Mouse (Mus musculus) kidney, postnatal 36 days (tissue): ENCODE measurements around the gene Cenpt.
"Not testable (repeated sequence)": the region's sequence is repeated elsewhere in the genome, so short reads cannot be mapped to it uniquely, and the experiment has no call there.

Source experiments
- DNase-seq, 2 experiments: peaks; one replicate each; pipeline ENCODE4 v3.0.0; 2021 to 2022; ENCODE audit warnings: mixed read lengths in 2 of 2

The Cenpt gene

GRCm38 (mm10) chr8:105854303-105854702 is 1.2 kb upstream of the Cenpt start:
- DNase-seq: no peak

- no peak for DNase-seq
Measured at GRCm38 (mm10) chr8:105852146-105852729, 840 bp downstream of the Cenpt start.

GRCm38 (mm10) chr8:105851651-105852143 is 1.4 kb downstream of the Cenpt start:
- DNase-seq: peak; percentile 92 to 94

DNA sequence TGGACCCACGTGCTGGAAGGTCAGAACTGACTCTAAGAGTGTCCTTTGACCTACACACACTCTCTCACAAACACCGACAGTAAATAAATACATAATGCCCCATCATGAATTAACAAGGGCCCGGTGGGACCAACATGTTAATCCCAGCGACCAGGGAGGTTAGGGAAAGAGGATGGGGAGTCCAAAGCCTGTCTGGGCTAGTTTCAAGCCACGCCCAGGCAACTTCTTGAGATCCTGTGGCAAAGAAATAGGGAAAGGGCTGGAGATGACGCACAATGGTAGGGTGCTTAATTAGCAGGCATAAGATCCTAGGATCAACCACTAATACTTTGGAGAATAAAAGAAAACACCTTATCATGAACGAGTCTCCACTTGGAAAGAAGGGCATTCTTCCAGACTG is 2.5 kb downstream of the Cenpt start:
- no peak for DNase-seq

GRCm38 (mm10) chr8:105850014-105850413 is 3.1 kb downstream of the Cenpt start:
- no peak for DNase-seq

- no peak for DNase-seq
Measured at GRCm38 (mm10) chr8:105846678-105847077, 6.4 kb downstream of the Cenpt start.

DNA sequence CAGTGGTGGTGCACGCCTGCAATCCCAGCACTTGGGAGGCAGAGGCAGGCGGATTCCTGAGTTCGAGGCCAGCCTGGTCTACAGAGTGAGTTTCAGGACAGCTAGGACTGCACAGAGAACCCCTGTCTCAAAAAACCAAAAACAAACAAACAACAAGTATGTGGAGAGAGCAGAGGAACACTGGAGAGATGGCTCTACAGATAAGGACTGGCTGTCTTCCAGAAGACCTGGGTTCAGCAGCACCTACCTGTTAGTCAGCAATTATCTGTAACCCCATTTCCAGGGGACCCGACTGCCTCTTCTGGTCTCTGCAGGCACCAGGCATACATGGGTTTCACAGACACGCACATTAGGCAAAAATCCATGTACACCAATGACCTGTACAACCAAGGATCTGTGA is 13.9 kb downstream of the Cenpt start:
- no peak for DNase-seq

DNA sequence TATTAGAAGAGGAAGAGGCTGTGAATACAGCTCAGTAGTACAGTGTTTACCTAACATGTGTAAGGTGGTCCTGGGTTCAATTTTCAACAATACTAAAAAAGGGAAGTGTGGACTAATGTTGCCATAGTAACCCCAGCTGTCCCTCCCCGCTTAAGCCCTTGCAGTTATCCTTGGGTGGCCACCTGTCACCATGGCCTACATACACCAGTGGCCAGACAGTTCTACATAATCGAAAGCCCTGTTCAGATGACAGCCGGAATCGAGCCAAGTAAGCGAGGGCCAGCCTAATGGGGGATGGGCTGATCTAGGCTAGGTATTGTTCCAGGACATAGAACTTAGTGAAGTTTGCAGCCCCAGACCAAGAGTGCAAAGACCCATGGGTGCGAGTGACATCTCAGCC is 16.1 kb downstream of the Cenpt start:
- no peak for DNase-seq

DNA sequence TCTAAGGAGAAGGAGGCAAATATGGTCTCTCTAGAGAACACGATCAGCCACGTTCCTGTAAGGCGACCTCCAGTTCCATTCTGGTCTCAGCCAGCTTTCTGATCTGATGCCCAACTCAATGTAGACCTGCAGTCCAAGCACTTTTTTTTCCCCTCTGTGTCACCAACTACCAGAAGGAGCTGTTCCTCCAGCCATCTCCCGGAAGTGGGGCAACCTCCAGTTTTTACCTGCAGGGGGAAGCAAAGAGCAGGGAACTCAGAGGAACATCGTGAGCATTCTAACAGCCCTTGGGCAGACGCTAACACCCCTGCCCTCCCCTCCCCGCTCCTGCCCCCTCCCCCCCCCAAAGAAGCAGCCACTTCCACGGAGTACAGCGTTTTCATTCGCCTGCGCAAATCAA is 17.8 kb downstream of the Cenpt start:
- peak; percentile 81 to 90 for DNase-seq

DNA sequence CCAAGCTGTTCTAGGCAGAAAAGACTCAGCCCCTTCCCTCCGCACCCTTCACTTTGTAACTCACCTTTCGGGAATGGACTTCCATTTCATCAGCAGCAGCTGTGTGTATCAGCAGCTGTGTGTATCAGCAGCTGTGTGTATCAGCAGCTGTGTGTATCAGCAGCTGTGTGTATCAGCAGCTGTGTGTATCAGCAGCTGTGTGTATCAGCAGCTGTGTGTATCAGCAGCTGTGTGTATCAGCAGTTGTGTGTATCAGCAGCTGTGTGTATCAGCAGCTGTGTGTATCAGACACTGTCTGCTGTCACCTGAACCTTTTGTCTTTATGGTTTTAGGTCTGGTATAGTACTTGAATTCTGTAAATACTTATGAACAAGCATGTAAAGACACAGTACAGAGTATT is 19.3 kb downstream of the Cenpt start:
- not testable (repeated sequence) for DNase-seq

DNA sequence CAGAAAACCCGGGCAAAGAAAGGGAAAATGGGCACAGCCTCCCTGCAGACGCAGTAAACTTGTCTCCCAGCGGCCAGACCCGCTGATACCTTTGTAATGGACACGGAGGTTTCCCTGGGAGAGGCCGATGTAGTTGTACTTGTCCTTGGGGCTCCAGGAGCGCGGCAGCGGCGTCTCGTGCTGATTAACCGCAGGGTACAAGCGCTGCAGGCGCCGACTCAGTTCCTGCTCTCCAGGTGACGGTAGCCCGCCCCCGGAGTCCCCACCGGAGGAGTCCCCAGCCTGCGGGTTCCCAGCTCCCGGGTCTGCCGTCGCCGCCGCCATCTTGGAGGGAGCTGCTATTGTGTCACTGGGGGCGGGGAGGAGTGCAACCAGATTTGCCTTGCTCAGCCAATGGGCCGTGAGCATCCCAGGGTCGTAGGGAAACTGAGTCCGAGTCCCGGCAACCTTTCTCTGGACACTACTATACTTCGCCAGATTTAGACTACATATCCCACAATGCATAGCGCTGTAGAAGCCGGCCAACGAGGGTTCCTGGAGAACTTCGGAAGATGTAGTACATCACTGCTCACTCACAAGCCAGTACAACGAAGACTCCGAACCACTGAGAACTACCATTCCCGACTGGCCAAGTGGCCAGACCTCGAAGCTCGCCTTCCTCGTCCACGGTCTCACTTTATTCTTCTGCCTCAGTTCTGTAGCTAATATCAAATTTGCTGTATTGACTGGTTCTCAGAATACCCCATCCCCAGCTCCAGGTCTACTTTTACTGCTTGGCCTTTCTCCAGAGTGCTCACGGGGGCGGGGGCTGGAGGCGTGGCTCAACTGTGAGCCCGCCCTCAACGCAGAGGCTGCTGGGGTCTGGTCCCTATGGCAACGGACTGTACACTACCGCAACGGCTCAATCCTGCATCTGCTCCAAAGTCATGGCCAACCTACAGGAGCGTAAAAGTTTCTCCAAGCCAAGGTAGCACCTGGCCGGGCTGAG is 25.9 kb downstream of the Cenpt start, which contains the start of the genes Ranbp10 and Tsnaxip1:
Ranbp10 (minus strand) TSS at position 490 of the 988 bp plus-strand sequence.
Tsnaxip1 (plus strand) TSS at position 871 of the 988 bp plus-strand sequence.
- peak; percentile 97 to 99 for DNase-seq

DNA sequence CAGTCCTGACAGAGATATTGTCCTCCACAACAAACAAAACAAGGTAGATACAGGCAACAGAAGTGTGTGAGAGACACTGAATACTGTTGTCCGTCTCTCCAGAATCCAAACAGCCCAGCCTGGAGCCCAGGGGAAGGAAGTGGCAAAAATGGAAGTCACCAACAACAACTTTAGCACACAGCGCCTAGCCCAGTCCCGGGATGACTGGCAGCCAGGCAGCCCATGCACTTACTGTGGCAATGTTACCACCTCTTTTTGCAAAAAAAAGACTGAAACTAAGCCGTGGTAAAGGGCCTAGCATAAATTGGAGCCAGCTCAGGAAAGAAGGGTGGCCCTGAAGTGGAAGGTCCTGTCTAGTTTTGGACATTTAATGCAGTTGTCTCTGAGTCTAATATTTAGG is 26.7 kb downstream of the Cenpt start:
- DNase-seq: peak in 1 of 2 experiments; percentile 35

- no peak for DNase-seq
Measured at GRCm38 (mm10) chr8:105825506-105825905, 27.6 kb downstream of the Cenpt start.

DNA sequence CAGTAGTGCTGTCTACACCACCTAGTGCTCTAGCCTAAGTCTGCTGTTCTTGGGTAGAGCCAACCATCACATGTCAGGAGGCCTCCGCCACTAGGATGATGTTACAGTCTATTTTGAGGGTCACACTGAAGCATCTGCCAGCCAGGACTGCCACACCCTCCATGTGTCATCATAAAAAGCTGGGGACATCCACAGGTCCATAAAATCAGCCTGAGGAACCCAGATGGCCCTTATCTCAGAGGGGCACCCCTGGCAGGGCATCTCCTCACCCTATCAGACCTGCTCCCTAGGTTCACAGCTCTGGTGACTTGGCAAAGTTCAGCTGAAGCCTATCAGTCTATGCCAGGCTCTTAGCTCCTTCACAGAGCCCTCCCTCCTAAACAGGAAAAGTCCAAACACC is 32.2 kb downstream of the Cenpt start:
- DNase-seq: no peak

GRCm38 (mm10) chr8:105819659-105820058 is 33.4 kb downstream of the Cenpt start:
- no peak for DNase-seq

DNA sequence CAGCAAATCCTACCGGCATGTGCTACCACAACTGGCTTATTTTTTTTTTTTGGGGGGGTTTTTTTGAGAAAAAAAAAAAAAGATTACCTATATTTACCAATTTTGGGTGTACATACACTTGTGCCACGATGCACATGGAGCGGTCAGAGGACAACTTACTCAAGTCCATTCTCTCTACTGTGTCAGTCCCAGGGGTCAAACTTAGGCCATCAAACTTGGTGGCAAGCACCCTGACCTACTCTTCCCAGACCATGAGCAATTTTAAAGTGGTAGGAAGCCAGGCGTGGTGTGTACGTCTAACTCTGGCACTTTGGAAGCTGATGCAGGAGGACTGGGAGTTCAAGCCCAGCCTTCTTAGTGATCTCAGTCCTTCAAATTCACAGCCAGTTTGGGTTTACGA is 39.8 kb downstream of the Cenpt start:
- no peak for DNase-seq

DNA sequence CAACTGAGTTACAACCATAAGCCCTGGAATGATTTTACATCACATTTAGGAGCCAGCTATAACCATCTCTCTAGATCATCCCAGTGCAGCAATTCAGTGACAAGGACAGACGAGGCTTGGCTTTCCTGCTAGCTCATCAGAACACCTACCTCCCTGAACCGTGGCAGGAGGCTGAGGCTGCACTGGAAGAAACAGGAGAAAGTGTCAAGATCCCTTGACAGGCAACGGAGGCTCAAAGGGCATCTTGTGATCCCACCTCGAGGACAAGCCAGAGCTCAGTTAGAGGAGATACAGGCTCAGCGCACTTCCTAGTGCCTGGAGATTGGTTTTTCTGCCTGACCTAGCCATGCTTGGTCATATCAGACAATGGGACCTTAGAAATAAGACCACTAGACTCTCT is 40.6 kb downstream of the Cenpt start:
- peak; percentile 42 to 44 for DNase-seq

DNA sequence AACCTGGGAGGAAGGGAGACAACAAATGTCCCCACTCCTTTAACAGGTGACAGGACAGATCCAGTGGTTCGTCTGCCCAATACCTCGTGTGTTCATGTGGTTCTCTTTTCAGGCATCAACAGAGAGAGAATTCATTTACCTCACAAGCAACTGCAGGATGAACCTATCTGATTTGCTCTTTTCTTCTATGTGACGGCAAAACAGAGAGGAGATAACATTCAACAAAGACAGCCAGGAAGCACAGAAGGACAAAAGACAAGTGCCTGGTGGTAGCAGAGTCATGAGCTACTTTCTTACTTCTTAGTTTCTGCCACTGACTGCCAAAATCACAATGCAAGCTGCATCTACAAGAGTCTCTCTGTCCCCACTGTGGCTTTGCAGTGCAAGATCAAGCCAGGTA is 41.5 kb downstream of the Cenpt start:
- DNase-seq: no peak

DNA sequence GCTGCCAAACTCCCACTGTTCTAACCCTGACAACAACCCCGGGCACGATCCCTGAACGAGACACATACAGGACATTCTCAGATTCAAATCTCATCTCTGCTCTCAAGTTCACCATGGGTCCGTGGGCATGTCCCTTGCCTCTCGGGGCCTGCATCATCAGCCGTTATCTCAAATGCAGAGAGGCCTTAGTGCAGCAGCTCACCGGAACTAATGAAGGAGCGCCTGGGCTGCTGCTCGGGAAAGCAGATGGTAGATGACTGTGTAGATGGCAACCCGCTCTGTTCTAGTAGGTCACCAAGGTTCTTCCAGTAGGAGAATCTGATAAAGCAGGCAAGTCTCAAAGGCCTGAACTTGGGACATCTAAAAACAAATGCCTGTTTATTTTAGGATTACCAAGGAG is 42.0 kb downstream of the Cenpt start:
- DNase-seq: no peak

- no peak for DNase-seq
Measured at GRCm38 (mm10) chr8:105810245-105810786, 42.8 kb downstream of the Cenpt start.

- DNase-seq: peak; percentile 52 to 73
Measured at GRCm38 (mm10) chr8:105808480-105808879, 44.6 kb downstream of the Cenpt start.

DNA sequence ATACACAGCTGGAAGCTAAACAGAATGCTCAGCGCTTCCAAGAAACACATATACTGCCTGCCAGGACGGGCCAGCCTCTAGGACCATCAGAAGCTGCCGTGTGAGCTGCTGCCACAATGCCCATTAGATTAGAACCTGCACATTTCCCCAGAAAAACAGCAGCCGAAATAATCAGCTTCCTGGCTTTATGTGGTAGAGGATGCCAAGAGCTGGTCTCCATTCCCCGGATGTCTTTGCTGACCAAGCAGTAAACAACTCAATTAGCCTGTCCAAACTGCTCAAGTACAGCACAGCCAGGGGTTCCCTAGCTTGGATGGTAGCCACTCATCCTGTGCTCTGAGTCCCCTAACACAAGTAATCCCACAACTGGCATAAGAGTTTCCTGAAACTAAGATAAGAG is 45.3 kb downstream of the Cenpt start:
- peak; percentile 47 to 65 for DNase-seq

- no peak for DNase-seq
Measured at GRCm38 (mm10) chr8:105805964-105806363, 47.1 kb downstream of the Cenpt start.
